Mouse (Mus musculus): ENCODE results near the gene Top3b.
A peak's percentile ranks its signal among the peaks of the same experiment; 100 is the strongest.
"Not testable (repeated sequence)": the region's sequence is repeated elsewhere in the genome, so short reads cannot be mapped to it uniquely, and the experiment has no call there.

Top3b gene

DNA sequence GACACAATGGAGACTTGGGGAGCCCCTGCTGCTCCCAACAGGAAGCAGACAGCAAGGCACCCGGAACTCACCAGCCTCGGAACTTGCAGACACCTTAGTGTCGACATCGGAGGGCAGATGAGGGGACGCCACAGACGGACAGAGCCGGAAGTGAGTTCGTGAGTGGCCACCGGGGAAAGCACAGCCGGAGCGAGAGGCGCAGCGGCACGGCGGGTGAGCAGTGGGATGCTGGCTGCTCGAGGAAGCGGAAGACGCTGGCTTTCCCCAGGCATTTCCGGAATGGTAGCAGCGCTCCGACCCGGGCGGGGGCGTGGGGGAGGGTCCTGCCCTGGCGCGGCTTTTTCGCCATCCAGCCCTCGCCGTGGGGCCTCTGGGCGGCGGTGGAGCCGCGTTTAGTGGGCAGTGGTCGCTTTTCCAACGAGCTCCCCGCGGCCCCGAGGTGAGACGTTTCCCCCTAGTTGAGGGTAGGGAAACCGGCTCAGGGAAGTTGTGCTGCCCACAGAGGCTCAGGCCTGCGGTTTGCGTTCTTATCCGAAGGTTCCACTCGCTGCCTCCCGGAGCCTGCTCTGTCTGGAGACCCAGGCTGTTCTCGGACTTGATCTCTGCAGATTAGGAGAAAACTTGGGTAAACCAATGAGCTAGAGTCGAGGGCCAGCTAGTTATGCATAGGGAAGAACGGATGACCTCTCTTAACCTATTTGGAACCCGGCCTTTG, at the start of gene Top3b, which contains the start of gene Vpreb1:
Top3b (plus strand) TSS at position 120 of the 715 bp plus-strand sequence.
Vpreb1 (minus strand) TSS at position 227 of the 715 bp plus-strand sequence.
- peak; percentile 98 for DNase-seq (ENCODE audit: low spot score)

DNA sequence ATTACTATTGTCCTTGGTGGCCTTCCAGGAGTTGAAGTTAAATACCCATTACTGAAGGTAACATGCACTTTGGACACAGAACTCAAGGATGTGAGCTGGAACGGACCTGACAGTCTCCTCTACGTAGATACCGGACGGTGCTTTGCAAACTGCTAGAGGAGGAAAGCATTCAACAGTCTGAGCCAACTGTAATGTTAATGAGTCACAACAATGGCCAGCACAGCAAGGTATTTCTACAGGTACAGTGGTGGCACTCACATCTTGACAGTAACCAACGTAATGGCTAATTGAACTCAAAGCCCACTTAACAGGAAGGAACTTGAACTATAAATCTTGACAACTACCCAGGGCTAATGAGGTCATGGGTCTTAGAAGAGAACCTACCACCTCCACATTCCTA, 45.1 kb upstream of the Top3b start:
- no peak for DNase-seq (ENCODE audit: low spot score)

DNA sequence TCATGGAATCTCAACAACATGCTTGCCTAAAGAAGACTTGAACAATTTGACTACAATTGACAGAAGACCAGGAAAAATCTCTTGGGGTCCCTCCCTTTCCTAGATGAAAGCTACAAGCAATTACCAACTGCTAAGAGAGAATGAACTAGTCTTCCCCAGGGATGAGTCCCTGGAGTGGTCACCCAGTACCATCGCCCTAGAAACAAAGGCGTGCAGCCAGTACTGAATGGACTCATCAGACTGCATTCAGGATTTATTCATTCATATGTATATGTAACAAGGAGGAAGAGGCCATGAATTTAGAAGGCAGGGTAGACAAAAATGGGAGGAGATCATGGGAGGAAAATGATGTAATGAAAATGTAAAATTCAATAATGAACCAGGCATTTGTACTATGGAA, 44.3 kb upstream of the Top3b start:
- no peak for DNase-seq (ENCODE audit: low spot score)

DNA sequence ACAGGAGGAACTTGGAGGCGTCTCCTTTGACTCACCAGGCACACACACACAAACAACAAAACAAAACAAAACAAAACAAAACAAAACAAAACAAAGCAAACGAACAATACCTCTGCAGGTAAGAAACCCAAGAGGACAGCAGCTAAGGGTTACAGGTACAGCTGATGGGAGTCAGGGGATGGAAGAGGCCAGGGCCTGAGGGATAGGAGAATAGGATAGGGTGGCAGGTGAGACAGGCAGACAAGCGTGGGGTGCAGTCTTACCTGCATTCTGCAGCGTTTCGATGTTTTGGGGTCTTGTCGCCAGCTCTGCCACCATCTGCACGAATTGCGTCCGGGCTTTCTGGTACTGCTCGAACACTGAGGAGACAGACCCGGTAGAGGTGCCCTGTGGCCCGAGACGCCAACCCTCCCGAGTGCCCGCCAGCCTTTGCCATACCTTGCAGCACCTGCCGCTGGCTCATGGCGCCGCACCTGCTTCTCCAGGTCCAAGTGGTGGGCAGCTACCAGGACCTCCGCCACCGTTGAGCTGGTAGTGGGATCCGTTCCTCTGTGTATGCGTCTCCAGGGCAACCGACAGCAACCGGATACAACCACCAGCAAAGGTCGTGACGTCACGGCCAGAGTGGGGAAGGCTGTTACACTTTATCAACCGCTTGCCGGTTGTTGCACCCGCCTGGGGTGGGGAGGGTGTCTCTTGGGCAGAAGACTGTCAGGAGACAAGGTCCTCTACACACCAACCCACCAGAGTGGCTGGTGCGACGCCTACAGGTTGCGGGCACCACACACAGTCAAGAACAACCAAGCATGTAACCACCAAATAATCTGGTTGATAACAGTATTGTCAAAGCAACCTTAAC, 41.5 kb upstream of the Top3b start, which contains the start of gene Spag6l:
Spag6l (minus strand) TSS at position 700 of the 859 bp plus-strand sequence.
- DNase-seq (ENCODE audit: low spot score) = no peak

DNA sequence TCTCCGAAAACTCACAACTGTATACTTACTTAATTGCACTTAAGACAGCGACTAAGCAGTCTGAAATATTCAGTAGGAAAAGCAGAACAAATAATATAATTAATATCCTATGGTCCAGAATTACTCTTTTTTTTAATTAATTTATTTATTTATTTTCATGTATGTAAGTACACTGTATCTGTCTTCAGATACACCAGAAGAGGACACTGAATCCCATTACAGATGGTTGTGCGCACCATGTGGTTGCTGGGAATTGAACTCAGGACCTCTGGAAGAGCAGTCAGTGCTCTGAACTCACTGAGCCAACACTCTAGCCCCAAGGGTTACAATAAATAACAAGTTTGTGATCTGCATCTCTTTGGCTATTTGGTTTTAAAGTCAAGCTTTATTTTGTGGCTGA, 40.9 kb upstream of the Top3b start:
- DNase-seq (ENCODE audit: low spot score) = no peak

DNA sequence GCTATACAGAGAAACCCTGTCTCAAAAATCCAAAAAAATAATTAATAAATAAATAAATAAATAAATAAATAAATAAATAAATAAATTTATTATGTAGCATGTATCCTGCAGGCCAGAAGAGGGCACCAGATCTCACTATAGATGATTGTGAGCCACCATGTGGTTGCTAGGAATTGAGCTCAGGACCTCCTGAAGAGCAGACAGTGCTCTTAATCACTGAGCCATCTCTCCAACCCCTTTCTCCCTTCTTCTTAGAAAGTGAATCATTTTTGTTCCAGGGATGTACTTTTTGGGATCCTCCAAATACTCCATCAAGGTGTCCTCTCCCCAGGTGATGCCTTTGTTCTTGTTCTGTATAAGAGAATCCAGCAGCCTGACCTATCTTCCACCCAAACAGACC, 21.3 kb upstream of the Top3b start:
- no peak for DNase-seq (ENCODE audit: low spot score)

DNA sequence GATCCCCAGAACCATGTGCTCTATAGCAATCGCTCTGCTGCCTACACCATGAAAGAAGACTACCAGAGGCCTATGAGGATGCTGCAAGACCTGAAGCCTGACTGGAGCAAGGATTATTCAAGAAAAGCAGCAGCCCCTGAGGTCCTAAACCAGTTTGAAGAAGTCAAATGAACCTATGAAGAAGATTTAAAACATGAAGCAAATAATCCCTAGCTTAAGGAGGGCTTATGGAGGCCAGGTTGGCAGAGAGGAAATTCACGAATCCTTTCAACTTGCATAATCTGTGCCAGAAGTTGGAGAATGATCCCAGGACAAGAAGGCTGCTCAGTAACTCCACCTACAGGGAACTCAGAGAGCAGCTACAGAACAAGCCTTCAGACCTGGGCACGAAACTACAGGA, 18.1 kb upstream of the Top3b start:
- no peak for DNase-seq (ENCODE audit: low spot score)

DNA sequence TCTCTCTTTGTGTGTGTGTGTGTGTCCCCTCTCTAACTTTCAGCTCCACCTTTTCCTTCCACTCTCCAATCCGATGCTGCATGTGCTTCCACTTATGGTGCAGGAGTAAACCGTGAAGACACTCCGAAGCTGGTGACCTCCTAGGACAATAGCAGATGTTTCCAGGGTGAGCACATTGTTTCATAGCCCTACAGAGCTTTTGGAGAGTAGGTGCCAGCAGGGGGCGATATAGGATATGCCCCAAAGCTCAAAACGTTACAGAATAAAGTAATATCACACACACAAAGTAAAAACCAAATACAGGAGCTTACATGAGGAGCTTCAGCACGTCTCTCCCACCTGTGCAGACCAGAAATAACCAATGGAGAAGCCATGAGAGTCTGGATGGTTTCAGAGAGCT, 15.7 kb upstream of the Top3b start:
- DNase-seq (ENCODE audit: low spot score) = peak; percentile 74

DNA sequence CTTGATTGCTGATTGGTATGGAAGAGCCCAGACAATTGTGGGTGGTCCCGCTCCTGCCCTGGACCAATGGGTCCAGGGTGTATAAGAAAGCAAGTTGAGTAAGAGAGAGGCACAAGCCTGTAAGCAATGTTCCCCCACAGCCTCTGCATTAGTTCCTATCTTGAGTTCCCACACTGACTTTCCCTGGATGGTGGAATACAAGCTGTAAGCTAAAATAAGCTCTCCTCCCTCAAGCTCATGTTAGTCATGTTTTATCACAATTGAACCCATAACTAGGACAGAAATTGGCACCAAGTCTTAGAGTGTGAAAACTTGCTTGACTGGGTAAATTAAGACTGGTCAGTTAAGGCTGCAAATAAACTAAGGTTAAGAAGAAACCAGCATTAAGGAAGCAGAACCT, 15.0 kb upstream of the Top3b start:
- no peak for DNase-seq (ENCODE audit: low spot score)

DNA sequence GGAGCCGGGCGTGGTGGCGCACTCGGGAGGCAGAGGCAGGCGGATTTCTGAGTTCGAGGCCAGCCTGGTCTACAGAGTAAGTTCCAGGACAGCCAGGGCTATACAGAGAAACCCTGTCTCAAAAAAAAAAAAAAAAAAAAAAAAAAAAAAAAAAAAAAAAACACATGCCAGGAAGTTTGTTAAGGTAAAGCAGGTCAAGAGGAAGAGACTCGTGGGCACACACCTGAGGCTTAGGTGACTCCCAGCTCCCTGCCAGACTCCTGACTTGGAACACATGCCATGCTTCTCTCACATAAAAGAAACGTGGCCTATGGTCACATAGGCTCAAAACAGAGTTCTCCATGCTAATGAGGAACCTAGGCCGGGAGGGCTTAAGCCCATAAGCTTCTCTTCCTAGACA, 14.5 kb upstream of the Top3b start:
- not testable (repeated sequence) for DNase-seq (ENCODE audit: low spot score)

DNA sequence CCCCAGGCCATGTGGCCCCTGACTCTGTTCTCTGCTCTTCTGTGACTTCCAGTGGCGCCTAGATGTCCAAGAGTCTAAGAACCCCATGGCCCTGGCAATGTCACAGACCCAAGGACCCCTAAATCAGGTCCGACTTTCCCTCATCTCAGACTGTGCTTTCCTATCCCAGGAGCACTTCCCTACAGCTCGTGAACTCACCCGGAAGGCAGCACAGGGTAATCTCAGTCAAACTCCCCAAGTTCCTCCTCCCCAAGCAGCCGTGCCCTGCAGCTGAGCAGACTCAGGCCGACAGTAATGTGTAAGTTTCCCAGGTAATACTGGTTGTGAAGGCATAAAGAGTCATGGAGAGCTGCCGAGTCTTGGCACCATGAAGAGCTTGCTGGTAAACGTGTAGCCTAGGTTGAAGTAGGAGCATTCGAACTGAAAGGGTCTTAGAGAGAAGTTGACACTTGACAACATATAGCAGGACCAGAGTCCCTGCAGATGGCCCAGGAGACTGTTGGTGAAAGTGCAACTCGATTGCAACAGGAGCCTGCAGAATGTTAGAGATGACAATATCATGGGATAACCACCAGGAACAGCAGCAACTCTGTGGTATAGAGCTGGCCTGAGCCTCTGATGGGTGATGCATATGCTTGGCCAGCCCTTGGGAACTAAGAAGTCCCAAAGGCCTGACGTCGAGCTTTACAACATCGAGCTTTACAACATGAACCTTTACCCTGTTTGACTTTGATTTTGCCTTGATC, 13.6 kb upstream of the Top3b start:
- no peak for DNase-seq (ENCODE audit: low spot score)

DNA sequence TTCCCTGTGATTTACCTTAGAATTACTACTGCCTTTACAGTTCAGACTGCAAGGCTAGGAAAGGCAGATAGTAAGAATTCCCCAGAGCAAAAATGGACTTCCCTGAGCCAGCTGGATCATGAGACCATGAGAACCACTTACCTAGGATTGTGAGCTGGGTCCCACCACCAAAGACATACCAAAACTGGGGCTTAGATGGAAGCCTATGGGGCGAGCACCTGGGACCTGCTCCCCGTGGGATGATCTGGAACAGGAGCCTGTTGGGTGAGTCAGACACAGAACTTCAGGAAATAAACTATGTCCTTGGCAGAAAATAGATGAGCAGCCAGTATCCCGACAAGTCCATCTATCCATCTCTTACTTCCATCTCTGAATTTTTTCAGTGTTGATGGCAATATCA, 8.2 kb upstream of the Top3b start:
- DNase-seq (ENCODE audit: low spot score) = no peak

DNA sequence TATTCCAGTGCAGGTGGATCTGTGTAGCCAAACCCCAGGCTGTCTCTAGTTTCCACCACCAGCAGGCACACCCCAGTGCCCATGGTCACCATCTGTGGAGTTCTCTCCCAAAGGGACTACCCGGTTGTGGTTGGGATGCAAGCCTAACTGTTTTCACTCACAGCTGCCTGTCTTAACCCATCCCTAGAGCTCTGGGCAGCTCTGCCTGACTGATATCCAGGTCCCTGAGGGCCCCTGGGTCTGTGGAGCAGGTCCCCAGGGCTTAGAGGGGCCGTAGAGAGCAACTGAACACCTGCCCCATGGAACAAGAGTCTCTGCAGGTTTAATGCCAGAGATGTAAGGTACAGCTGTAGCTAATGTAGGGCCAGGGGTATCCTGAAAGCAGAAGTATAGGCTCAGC, 6.6 kb upstream of the Top3b start, which contains the start of gene Igll1:
Igll1 (minus strand) TSS at position 8 of the 400 bp plus-strand sequence.
- DNase-seq (ENCODE audit: low spot score) = no peak

DNA sequence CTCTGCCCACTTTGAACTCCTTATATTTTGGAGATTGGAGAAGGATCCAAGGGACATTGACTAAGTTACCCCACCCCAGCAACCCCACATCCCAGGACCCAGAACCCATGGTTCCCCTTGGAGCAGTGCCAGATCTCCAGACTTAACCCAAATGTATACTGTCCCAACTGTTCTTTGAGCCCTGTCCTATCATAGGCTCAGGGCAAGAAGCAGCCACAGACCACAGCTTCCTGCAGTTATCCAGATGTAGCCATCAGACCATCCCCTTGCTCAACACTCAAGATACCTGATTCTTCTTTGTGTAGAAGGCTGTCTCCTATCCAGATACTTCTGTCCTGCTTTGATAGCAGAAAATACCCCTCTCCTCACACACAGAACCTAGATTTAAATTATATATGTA, 5.3 kb upstream of the Top3b start:
- DNase-seq (ENCODE audit: low spot score) = no peak

DNA sequence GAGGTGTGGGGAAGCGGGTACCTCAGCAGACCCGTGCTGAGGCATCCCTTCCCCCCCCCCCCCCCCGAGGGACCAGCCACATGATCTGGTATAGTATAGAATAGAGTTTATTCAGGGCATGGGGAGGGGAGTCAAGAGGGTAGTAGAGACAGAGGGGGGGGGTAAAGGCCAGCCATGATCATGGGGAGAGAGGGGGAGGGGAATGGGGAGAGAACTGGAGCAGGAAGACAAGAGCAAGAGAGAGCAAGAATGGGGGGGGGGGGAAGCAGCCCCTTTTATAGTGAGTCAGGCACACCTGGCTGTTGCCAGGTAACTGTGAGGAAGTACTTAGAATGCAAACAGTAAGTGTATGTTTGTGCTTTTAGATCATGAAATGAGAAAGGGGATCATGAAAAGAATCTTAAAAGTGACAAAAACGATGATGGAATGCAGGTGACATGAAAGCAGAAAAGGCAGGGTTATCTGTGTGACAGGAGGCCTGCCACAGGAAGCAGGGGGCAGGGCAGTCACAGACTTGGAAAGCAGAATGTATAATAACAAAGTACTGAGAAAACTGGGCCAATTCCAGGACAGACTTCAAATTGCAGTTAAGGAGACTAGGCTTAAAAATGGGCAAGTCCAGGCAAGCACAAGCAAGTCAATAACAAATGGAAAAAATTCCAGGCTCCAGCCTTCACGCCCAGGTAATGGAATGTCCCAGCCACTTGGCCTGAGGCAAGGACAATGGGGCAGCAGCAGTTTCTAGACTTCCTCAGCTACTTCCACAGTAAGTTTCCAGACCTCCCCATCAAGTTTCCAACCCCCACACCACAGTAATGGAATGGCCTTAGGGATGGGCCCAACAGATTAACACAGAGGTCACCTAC, 4.6 kb upstream of the Top3b start:
- DNase-seq (ENCODE audit: low spot score) = peak; percentile 23

DNA sequence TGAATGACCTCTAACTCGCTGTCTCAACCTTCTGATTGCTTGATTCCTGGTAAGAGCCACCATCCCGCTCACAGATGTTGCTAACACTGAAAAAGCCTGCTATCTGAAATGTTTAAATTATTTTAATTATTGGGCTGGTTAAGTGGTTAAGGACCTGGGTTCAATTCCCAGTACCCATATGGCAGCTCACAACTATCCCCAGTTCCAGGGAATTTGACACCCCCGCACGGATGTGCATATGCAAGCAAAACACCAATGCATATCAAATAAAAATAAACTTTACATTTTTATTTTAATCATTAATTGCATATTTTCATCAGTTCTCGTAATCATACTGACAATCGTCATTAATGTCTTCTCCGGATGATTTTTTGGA, 307 bp upstream of the Top3b start:
- DNase-seq (ENCODE audit: low spot score) = no peak

DNA sequence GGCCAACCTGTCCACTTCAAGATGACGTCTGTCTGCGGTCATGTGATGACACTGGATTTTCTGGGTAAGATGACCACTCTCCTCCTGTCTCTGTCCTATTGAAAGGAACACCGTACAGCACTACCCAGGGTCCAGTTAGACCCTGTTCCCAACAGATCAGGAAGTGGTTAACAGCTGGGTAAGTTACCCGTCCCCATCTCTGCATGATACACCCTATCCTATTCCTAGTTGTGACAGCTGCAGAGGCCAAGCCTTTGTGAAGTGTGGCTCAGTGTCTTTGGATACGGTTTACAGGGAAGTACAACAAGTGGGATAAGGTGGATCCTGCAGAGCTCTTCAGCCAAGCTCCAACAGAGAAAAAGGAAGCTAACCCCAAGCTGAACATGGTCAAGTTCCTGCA, 8.5 kb downstream of the Top3b start:
- DNase-seq (ENCODE audit: low spot score) = no peak

DNA sequence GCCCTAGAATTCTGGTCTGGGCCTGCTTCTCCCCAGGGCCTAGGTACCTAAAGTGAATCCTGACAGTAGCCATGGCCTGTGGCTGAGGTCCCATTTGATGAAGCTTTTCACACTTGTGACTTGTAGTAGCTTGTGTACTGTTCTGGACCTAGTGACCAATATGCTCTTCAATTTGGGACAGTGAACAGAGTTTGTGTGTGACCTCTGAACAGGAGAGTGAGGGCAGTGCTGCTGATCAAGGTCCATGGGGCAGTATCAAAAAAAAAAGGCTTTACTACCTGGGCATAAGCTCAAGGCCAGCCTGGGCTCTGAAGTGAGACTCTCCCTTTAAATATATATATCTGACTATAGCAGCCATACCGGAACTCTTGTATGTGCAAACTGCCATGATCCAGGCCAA, 17.8 kb downstream of the Top3b start:
- no peak for DNase-seq (ENCODE audit: low spot score)

DNA sequence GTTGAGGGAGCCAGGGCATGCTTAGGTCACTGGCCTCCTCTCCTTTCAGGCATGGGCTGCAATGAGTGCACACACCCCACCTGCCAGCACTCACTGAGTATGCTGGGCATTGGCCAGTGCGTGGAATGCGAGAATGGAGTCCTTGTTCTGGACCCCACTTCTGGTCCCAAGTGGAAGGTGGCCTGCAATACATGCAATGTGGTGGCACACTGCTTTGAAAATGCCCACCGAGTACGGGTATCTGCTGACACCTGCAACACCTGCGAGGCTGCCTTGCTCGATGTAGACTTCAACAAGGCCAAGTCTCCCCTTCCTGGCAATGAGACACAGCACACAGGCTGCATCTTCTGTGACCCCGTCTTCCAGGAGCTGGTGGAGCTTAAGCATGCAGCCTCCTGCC, 21.8 kb downstream of the Top3b start:
- DNase-seq (ENCODE audit: low spot score) = no peak

DNA sequence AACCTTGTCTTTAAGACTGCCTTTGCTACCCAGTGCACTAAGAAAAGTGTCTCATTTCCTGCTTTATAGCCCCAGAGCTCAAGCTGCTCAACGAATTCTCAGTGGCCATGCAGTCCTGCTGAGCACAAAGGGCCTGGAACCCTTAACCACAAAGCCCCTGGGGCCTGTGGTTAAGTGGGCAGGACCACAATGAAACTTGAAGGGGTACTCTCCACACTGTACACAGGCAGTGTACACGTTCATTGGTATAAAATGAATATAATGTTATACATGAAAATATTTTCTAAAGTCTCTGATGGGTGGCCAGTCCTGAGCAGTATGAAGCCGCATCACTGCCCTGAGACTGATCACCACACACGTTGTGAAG, 25.5 kb downstream of the Top3b start:
- no peak for DNase-seq (ENCODE audit: low spot score)

DNA sequence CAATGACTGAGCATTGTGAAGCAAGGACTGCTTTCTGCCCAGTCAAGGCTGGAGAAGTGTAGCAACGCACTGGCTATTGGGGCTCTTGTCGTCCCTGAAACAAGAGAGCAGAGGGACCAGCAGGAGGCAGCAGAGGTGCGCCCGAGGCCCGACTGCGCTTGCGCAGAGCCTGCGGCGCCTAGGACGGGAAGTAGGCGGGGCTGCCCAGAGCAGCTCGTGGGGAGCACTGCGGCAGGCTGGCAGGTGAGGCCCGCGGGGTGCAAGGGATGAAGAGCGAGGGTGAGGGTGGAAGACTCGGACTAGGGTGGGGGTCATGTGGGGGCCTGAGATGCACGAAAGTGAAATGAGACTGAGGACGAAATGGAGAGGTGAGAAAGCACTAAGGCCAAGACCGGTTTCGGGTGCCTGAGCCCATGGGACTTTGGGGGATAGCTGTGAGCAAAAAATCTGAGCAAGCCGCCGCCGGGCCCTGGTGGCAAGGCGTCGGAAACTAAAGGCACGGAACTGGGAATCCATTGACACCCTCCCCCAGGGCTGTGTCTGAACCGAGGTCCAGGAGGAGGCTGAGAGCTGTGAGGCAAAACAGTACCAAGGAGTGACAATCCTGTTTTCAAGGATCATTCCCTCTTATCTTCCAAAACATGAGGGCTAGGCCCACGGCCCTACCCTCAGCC, 26.0 kb downstream of the Top3b start, which contains the start of gene Ppm1f:
Ppm1f (plus strand) TSS at position 88 of the 674 bp plus-strand sequence.
- peak; percentile 98 for DNase-seq (ENCODE audit: low spot score)

All from adipocyte (in vitro differentiated cells).